Mouse (Mus musculus) cerebellum, adult 9-11 months (tissue): ENCODE data around the gene G3bp1.

Experiments used
- DNase-seq: peaks from one replicate; pipeline ENCODE4 v3.0.0; 2022

The G3bp1 gene

DNA sequence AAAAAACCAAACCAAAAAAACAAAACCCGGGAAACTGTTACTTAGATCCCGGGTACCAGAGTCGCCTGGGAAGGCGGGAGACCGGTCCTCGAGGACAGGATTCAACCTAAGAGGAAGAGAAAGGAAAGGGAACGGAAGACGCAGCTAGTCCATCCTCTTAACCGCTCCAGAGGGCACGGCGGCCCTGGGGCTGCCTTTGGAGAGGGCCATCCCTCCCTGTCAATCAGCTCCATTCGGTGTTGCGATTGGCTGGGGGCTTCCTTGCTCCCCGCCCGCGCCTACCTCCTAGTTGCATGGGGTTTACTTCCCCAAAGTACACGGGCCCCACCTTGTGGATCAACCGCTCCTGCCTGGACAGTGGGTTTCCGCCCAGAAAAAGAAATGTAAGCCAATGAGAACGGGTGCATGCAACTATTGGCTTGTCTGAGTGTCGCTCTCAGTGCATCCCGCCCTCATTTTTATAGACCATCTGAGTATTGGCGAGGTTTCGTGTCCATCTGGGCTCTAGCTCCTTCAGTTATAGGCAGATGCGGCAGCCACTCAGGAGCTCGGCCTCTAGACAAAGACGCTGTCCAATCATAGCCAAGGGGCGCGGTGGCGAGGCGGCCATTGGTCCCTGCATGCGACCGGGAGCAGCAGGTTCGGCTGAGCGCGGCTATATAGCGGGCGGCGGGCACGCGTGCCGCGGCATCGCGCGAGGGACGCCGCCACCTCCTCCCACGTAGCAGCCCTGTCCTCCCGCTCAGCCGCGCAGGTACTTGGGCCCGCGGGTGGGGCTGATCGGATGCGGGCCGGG is at the start of gene G3bp1:
Gene G3bp1, plus strand, starts transcription at position 638 of the 796 bp plus-strand sequence.
- peak; percentile 100 for DNase-seq

DNA sequence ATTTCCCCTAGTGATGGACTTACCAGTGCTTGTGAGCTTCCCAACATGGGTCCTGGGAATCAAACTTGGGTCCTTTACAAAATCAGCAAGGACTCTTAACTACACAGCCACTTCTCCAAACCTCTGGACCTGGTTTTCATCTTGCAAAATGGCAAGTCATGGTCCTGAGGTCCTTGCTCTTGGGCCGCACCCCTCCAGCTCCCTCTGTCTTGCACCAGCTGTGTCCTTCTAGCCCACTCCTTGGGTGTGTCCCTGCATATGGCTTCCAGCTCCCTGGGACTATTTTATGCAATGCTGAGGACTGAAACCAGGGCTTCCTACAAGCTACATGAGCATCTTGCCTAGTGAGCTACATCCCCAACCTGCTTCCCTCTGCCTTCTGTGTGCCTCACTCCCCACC is 46.5 kb upstream of the G3bp1 start, which contains the start of gene Sparc:
Gene Sparc, minus strand, starts transcription at position 206 of the 400 bp plus-strand sequence.
- no peak for DNase-seq

DNA sequence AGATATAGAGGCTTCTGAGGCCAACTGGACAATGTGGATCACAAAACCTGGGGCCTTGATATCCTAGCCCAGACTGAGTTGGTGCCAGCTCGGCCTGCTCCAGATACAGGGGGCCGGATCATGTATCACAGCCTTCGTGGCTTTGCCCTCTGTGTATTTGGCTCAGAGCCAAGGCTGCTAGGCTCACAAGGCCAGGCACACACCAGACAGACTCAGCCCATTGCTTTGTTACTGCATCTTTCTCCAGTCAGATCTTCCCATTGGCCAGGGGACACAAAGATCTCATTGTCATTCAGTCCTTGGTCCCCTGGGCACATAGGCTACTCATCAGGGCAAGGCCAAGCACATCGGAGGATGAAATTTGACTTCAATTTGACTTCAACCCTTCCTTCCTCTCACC is 45.7 kb upstream of the G3bp1 start:
- DNase-seq = peak; percentile 66

DNA sequence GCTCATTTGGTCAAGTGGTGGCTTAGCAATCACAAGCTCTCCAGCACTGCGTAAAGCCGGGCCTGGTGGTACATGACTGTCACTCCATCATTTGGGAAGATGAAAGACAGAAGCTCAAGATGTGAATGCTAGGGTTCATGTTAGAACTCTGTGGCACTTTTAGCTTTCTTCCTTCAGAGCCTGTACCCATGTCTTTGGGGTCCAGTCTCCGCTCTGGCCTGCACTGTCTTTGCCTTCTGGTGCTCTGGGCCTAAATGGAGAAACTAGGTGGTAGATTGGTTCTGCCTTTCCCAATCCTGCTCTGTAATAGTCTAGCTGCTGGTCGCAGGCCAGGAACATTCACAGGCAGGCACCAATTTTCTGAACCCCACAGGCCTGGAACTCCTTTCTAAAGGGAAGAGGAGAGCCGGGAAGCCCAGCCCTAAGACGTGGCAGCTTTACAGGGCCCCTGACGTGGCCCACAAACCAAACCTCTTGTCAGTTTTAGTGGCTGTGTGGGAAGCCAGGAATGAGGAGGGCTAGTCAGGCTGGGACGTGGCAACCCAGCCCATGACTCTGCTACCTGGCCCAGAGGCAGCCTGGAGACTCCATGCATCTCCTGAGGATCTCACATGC is 44.6 kb upstream of the G3bp1 start:
- DNase-seq = no peak

DNA sequence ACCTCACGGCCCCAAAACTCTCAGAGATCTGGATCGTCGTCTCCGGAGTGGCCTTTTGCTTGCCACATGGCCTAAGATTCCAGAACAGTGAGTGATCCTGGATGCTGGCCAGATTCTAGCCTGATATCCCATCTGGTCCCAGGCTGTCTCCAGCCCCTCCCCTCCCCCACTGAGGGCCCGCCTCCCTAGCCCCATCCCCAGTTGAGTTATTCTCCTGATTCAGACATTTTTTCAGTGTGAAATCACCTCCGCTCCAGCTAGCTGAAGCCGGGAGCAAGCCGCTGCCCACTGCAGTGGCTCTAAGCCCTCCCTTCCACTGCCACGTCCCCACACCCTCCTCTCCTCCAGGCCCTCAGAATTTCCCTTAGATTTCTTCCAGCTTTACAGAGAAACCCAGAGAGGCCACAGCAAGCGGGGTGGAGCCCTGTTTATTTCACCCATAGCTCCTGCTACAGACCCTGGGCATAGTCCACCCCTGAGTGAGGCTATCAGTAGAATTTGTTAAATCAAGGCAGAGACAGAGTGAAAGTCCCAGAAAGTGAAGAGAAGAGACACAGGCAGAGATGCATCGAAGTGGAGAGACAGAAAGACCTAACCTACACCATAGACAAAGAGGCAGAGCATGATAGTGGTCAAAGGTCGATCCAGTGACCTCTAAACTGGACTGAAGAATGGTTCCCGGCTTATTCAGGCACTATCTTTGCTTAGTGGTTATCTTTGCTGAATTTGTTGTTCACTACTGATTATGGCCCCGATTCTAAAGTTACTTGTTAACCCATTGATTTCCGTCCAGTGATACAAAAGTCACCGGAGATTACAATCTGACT is 41.1 kb upstream of the G3bp1 start:
- DNase-seq = peak; percentile 71

DNA sequence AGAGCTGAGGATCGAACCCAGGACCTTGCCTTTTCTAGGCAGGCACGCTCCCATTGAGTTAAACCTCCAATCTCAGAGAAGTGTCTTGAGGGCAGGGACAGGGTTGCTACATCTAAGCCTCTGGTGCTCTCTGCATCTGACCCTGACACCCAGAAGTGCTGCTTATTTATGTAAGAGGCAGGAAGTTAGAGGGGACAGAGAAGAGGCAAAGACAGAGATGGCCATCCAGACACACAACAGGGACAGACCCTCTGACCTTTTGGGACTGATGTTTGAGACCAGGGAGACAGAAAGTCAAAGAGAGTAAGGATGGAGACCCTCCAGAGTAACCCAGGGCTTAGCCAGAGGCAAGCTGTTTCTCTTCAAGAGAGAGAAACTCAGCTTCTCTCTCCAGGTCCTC is 39.5 kb upstream of the G3bp1 start:
- no peak for DNase-seq

DNA sequence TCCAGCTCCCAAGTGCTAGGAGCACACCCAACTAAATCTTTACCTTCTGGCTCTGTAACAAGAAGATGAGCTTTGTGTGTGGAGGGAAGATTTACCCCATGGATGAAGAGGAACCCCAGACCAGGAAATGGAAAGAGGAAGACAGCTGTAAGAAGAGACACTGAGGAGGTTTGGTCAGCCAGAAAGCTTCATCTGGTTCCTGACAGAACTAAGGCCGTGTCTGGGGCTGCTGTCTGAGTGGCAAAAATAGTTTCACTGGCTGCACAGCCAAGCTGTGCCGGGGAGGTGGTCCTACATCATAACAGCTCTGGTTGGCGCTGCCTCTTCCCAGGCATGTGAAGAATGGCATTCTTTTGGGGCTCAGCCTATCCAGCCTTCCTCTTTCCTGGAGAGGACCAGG is 36.5 kb upstream of the G3bp1 start:
- no peak for DNase-seq

DNA sequence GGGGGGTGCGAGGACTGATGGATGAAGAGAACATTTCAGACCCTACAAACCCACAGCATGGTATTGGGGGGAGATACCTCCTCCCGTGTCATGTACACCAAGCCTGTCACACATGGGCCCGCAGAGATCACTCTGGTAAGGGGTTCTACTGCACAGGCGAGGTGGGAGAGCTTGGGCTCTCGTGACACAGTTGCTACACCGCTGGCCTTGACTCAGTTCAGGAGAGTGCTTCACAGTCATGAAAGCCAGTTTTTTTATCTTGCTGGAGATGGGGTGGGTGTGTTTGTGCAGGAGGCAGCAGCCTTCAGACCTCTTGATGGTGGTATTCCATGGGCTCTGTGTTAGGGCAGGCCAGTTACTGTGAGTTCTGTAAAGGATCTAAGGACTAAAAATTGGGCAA is 33.4 kb upstream of the G3bp1 start:
- DNase-seq = no peak

DNA sequence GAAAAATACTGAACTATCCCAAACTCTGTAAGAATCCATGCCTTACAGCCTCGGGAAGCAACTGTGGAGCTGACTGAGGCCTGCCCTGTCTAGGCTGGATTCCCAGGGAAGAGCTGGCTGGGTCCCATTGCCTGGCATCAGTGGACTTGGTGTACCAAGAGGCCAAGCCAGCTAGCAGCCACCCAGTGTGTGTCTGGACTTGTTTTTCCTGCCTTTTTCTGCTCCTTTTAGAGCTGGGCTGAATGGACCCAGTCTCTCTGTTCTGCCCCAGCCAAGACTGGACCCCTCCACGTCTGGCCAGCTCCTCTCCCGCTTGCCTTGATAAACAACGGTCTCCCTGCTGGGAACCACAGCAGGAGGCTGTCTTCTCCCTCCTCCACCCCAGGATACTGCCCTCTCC is 31.5 kb upstream of the G3bp1 start:
- peak; percentile 79 for DNase-seq

DNA sequence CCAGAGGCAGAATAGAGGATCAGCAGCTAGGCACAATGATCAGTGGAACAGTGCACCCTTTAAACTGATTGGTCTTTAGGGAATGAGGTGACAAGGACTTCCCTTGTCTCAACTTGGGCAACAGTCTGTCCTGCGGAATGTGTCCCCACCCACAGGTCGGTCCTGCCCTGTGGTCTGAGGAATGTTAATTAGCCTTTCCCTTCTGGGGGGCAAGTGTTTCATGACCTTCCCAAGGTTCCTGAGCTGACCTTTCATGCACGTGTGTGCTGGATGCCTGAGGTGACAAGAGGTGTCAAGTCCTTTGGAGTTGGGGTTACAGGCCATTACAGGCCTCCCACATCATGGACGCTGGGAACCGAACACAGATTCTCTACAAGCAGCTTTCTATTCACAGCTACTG is 29.8 kb upstream of the G3bp1 start:
- no peak for DNase-seq

DNA sequence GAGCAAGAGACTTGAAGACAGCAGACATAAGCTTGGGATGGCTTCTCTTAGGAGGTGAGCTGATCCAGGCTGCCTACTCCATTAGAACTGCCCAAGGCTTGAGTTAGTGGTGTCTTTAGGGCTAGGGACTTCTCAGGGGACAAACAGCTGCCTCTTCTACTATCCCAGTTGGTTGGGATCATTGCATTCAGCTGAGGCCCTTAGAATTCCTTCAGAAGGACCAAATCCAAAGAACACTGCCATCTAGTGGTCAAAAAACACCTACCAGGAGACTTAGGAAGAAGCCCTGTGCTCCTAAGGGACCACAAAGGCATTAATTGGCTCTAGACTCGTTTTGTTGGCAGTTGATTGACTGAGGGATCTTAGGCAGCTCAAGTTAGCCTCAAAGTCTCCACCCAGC is 24.7 kb upstream of the G3bp1 start:
- peak; percentile 50 for DNase-seq

DNA sequence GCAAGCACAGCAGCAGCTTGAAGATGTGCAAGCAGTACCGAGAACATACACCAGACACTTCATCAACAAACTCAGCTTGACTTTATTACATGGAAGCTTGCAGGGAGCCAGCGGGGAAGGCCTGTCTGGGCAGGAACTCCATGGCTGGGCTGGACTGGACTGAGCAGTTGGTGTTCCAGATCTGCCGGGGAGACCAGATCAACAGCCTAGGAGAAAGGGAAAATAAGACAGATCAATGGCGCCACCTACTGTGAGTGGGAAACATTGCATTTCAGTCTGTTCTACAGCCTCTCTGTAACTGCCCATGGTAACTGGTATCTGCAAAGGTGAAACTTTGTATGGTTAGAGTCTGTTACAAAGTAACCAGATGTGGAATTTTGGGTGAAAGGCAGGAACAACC is 22.9 kb upstream of the G3bp1 start:
- DNase-seq = peak; percentile 87

DNA sequence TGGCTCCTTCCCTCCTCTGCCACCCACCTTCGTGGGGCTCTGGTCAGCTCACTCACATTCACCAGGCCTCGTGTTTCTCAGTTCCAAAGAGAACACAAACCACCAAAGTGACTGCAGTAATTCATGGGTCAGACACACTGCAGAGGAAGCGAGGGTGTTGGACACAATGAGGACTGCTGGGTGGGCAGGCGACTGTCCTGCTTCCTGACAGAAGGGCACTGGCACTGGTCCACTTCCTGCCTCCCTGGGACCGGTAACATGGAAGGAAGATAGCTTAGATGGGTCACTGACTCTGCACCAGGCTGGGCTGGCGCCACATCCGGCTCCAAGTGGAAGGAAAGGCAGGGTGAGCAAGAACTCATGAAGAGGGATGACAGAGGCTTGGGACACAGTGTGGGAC is 20.0 kb upstream of the G3bp1 start:
- DNase-seq = no peak

DNA sequence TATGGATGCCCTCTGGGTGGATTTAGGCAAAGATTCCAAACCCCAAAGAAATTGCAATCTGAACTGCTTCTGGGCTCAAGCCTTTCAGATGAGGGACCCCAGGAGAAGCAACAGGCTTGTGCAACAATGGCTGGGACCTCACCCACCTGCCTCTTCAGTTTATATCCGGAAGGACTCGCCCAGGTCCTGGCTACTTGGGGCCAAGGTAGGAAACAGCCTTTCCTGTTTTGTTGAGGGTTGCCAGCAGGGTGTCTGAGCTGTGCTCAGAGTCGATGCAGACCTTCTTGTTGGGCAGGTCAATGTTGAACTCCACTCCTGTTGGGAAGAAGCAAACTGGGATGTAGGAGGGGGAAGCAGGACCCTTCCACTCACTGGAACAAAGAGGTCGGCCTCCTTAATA is 19.2 kb upstream of the G3bp1 start:
- DNase-seq = no peak

DNA sequence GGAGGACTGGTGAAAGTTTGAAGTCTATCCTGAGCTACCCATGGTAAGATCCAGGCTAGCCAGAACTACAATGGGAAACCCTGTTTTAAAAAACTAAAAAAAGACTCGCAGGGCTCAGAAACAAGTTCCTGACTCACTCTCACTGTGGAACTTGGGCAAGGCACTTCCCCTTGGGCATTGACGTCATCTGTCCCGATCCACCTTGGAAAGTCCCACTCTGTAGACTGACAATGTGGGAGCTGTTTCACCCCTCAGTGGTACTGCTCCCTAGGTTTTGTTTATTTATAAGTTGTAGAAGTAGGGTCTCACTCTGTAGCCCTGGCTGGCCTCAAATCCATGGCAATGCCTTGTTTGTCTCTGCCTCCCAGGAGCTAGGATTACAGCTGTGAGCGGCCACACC is 15.8 kb upstream of the G3bp1 start:
- DNase-seq = no peak

DNA sequence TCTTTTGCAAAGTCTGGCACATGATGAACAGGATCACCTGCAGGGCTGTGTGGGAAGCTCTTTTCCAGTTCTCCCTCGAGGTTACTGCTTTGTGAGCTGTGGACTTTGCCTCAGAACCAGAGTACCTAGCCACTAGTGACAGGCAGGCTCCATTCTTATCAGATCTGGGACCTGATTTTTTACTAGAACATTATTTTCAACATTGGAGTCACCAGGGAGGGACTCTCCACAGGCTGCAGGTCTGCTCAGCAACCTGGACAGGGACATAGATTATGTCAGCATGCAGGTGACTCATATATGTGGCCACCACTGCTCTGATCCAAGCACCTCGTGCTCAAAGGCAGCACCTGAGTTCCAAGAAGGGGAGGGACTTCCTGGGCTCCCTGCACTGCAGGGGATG is 14.3 kb upstream of the G3bp1 start:
- DNase-seq = no peak

DNA sequence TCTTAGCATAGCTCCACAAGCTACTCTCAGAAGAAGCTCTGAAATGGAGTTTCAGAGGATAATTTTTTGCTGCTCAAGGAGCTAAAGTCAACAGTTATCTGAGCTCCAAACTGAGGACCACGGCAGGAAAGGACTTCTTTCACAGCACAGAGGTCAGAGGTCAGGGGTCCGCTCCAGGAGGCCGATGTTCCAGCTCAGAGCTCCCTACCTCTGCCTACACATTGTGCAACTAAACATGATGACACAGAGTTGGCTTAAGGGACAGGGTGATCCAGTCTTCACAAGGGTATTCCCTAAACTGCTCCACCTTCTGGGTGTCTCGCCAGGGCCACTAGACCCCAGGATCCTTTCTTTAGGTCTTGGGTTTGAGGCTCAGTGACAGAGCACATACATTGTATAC is 11.0 kb upstream of the G3bp1 start:
- DNase-seq = no peak

DNA sequence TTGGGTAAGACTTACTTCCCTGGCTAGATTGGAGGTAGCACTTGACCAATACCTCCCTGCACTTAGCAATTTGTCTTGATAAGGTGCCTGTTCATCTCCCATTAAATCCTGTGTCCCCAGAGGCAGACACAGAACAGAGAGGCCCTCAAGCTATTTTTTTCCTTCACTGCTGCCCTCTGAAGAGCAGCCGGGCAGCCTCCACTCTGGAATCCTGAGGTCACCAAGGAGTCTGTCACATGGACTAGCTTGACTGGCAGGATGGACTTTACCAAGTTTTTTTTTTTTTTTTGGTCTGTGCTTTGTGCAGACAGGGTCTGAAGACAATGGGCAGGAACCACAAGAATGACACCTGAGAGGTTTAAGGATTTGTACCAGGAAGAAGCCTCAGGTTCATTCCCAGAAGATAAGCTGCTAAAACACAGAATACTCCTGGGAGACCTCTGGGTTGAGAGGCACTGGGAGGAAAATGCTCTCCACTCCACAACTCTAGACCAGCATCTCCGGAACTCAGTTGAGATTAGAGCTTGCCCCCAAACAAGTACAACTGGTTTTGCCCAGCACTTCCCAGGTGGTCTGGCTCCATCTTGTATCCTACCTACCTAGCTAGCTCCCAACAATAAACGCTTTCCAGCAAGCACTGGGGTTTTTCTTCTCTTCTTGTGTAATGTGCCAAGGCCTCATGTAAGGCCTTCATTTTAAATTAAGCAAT is 9.5 kb upstream of the G3bp1 start:
- peak; percentile 47 for DNase-seq

DNA sequence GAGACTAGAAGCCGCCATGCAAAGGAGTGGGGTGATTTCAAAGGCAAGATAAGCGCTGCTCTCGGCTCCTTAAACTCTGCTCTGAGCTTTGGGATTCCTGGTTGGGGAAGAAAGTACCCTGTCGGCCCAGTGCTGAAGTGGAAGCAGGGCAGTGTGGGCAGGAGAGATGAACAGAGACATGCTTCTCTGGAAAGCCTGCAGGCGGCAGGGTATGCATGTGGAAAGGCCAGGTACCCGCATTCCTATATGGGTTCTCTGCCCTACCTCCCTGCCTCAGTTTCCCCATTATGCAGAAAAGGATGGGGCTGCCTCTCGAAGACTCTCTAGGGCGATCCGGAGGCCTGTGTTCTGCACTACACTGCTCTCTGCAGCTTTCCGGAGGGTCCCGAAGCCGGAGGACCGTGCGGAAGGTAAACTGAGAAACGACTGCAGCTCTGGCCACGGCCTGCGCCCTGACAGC is 8.9 kb upstream of the G3bp1 start:
- DNase-seq = no peak

DNA sequence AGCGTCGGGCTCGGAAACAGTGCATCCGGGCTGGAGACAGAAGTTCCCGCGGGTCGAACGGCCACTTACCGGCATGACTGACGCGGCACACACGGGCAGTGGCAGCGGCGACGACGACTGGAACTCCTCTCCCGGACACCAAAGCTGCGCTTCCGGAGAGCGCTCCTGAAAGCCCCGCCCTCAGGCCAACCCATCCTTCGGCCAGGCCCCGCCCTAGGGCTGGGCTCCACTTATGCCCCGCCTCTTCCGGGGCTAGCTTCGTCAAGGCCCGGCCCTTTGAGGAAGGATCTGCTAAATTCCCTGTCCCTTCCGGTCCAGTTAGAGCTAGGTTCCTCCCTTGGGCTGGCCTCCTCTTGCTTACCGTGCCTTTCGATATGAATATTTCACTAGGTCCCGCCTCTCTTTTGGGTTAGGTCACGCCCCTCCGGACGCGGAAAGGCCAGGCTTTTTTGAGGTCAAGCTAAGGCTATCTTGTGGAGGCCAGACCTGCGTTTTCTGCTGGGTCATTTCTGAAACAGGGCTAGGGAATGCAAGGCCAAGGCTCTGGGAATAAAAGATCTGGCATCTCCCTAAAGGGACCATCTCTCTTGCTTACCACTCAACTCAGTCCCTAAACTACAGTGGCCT is 8.4 kb upstream of the G3bp1 start, which contains the start of gene Atox1:
Gene Atox1, minus strand, starts transcription at position 221 of the 627 bp plus-strand sequence.
- peak; percentile 97 for DNase-seq

DNA sequence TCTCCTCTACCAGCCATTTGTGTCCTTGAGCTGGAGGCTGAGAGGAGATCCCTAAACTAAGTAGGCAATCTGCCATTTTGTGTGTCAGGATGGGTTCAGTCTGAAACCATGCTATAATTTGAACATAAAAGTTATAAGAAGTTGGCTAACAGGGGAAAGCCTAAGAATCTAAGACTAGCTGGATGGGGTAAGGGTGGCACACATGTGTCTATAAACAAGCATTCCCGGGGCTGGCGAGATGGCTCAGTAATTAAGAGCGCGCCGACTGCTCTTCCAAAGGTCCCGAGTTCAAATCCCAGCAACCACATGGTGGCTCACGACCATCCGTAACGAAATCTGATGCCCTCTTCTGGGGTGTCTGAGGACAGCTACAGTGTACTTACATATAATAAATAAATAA is 7.3 kb upstream of the G3bp1 start:
- DNase-seq = peak; percentile 57

DNA sequence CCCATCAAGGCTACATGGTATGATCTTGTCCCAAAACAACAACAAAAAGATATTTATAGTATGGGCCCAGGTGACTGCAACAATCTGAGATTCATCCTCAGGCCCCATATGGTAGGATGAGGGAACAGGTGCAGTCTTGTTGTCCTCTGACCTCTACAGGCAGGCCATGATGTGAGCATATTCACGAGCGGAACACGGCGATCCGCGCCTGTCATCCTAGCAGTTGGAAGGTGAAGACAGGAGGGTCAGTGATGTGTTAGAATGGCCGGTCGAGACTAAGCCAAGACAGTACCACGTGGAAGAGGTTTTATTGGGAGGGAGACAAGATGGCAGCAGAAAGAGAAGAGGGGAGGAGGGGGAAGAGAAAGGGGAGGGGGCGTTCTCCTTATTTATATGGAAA is 4.8 kb upstream of the G3bp1 start:
- DNase-seq = peak; percentile 38
